Mouse (Mus musculus) kidney, adult 2 months (tissue): ENCODE measurements at regions not wholly inside any gene's neighbourhood (a gene's known extent, or its start where the extent isn't known, plus 50 kb on each side); places are given as distances from the start of the nearest gene placed in this dataset.

Source experiments
- DNase-seq: peaks from one replicate; pipeline ENCODE4 v3.0.0; 2021
- H3K27ac ChIP-seq: fragments of 200-500 bp; 2 replicates; pipeline ENCODE4 v1.5.1; 2012; ENCODE audit warnings: low read depth, low read length, control low read depth, inconsistent platforms; ENCODE audit not compliant: insufficient read depth
- H3K27me3 ChIP-seq: fragments of 200-500 bp; replicated peaks from 2 replicates; pipeline ENCODE4 v1.6.1; 2012; ENCODE audit warnings: mild to moderate bottlenecking, moderate library complexity, low read length, inconsistent platforms; ENCODE audit not compliant: control insufficient read depth, insufficient read depth
- H3K36me3 ChIP-seq: fragments of 200-500 bp; 2 replicates; pipeline ENCODE4 v1.6.1; 2012; ENCODE audit warnings: mild to moderate bottlenecking, moderate library complexity, low read length, inconsistent platforms; ENCODE audit not compliant: control insufficient read depth, insufficient read depth
- H3K4me1 ChIP-seq: fragments of 200-500 bp; 2 replicates; pipeline ENCODE4 v1.6.1; 2011; ENCODE audit warnings: low read length; ENCODE audit not compliant: control insufficient read depth, insufficient read depth
- H3K4me3 ChIP-seq: fragments of 200-500 bp; 2 replicates; pipeline ENCODE4 v1.5.1; 2011; ENCODE audit warnings: mild to moderate bottlenecking, low read depth, low read length, control low read depth; ENCODE audit not compliant: insufficient read depth
- CTCF ChIP-seq: fragments of 200-500 bp; conservative IDR thresholded peaks from 2 replicates; pipeline ENCODE4 v1.5.1; 2011; ENCODE audit warnings: low read depth, mild to moderate bottlenecking, control low read depth, low read length, moderate library complexity, mixed read lengths; ENCODE audit not compliant: insufficient read depth, insufficient read length
- POLR2A ChIP-seq: fragments of 200-500 bp; IDR thresholded peaks from one replicate; pipeline ENCODE4 v1.6.1; 2011; ENCODE audit warnings: low read depth, low read length, control low read depth
- WGBS: fragments of 180-500 bp; shearing (Covaris S2); methylation state at CpG from one replicate; pipeline ENCODE4 v1.1.7; 2018; 5-methylcytosine and 5-hydroxymethylcytosine counted together

DNA sequence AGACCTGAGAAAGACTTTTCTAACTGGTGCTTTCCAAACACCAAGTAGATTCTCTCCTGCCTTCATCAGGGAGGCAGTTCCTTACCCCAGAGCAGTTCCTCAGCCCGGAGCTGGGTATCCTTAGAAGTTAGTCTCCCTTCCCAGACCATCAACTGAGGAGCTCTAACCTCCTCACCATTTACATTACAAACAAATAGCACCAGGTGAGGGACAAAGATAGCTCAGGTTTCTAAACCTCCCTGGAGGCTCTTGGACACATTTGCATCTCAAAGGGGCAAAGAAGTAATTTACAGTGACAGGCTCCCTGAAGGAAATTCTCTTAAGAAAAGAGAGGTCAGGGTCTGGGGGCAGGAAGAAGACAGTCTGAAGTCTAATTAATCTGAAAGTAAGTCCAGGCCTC, 486.5 kb upstream of the Tmem132c start:
- H3K27me3 ChIP-seq = no peaks in the 10 kb centered on the region

DNA sequence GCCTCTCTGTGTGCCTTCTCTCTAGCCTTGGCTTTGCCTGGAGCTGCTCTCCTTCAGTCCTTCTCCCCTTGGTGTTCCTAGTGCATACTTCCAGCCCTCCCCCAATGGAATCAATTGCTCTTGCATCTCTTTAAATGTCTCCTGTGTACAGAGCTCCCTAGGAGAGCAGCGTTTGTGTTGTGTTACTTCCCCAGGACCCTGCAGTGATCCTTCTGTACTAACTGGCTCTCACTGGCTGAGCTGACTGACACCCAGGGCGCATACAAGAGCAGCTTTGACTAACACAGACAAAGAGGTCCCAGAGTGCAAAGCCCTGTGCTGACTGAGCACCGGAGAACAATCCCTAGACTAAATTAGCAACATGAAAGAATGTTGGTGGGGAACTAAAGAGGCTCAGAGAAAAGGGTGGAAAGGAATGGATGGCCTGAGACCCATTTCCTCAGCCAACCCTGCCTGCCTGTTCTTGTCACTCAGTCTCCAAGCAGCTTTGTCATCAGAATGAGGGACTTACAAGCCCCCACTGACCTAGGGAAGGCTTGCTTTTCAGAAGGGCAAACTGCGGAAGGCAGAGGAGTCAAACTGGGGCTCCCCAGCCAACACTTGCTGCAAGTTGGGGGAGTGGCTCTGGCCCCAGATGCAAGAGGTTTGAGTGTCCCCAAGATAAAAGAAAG, 476.4 kb upstream of the Tmem132c start:
- H3K27me3 ChIP-seq = no peaks in the 10 kb centered on the region; the same call in 1 of the 2 replicates
- no peaks in the 10 kb centered on the region for H3K36me3 ChIP-seq
- no peak for DNase-seq
- TF ChIP-seq CTCF (no peak), POLR2A (no peak)
- no peak overlapping the region for H3K27ac ChIP-seq
- no peak overlapping the region for H3K4me3 ChIP-seq
- 28% methylated on average over 4 of the region's 4 CpGs for WGBS
- H3K4me1 ChIP-seq = no peaks in the 10 kb centered on the region

More for the DNA sequence above, 486.5 kb upstream of the Tmem132c start:
- H3K4me3 ChIP-seq = no peak overlapping the region
- no peaks in the 10 kb centered on the region for H3K36me3 ChIP-seq
- TF ChIP-seq CTCF = no peak
- TF ChIP-seq POLR2A = no peak
- 12% methylated on average over 1 of the region's 1 CpGs for WGBS
- no peak overlapping the region for H3K27ac ChIP-seq
- no peaks in the 10 kb centered on the region for H3K4me1 ChIP-seq
- no peak for DNase-seq

DNA sequence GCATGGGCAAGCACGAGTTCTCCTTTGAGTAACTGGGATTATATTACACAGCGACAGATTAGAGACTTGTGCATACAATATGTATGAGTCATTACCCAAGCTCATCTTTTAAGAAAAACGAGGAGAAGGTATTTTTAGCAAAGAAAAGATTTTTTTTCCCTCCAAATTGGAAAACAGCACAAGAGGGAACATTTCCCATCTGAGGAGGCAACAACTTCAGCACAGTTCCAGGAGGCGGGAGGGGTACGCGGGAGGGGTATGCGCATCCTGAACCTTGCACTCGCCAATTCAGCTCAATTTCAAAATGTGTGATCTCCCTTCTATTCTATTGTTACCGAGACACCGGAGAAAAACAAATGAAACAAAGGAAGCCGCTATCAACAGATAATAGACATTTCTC, 472.6 kb upstream of the Tmem132c start:
- TF ChIP-seq POLR2A (no peak), CTCF (no peak)
- Histone ChIP-seq H3K27ac (no peak overlapping the region), H3K4me3 (no peak overlapping the region), H3K36me3 (no peaks in the 10 kb centered on the region), H3K4me1 (no peaks in the 10 kb centered on the region), H3K27me3 (no peaks in the 10 kb centered on the region; the same call in 1 of the 2 replicates)
- 20% methylated on average over 11 of the region's 11 CpGs for WGBS
- no peak for DNase-seq

DNA sequence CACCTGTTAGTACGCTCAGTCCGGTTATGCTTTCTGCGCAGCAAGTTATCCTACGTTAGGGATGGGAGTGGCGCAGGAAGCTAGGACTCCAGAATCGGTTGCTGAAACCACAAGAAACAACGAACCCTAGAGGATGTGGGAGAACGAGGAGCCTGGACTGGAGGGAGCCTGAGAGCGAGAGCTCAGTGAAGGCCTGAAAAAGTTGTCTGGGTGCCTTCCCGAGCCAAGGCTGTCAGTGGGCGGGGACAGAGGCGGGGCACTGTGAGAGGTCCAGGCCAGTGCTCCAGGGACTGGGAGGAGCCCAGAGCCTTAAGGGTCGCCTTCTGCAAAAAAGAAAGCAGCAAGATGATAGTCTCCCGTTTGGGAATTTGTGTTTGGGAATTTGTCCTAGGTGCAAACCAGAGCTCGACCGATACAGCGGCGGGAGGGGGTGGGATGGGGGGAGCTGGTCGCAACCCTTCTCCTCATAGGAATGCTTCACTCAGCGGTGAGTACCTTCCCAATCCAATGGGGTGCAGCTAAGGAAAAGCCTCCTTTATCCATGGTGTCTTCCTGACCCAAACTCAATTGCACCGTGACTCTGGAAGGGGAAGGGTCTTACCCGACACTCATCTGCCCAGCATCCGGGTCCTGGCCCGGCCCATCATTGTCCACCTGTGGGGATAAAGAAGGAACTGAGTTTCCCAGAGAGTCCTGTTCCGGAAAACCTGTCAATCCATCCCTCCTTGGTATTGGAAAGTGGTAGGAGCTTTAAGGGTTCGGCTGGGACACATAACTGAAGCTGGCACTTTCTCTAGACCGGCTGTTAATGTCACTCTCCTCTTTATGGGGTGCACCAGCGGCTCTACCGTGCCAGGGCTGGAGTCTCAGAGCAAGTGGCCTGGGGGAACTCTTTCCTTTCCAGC, 453.6 kb upstream of the Tmem132c start:
- peaks cover 3% of the 10 kb centered on the region; the same call in 1 of the 2 replicates for H3K27me3 ChIP-seq
- no peak for TF ChIP-seq CTCF
- no peak for TF ChIP-seq POLR2A
- H3K4me3 ChIP-seq = no peak overlapping the region
- peak; percentile 59 for DNase-seq
- 4% methylated on average over 29 of the region's 29 CpGs for WGBS
- no peaks in the 10 kb centered on the region for H3K4me1 ChIP-seq
- H3K36me3 ChIP-seq = no peaks in the 10 kb centered on the region
- H3K27ac ChIP-seq = no peak overlapping the region

DNA sequence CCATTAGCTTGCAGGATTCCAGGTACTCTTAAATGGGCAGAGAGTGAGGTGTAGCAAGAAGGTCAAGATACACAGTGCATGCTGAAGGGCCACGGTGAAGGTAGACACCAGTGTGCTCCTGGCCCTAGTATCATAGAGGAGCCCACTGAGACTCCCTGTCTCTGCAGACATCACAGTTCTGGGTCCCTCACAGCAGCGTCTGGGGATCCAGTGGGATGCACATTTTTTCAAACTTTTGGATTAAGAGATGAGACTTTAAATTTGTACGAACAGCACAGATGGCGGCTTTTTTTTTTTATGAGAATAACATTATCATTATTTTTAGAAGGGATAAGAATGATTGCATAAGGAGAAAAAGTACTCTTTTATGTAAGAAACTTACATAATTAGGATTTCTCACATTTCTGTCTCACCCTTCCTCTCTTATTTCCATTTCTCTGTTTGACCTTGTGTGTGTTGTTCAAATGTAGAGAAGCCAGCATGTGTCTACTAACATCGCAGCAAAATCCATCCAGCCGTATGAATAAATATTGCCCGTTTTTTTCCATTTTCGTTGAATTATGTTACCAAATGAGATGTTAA, 441.8 kb upstream of the Tmem132c start:
- no peaks in the 10 kb centered on the region for H3K36me3 ChIP-seq
- WGBS = 90% methylated on average over 8 of the region's 8 CpGs
- DNase-seq = no peak

DNA sequence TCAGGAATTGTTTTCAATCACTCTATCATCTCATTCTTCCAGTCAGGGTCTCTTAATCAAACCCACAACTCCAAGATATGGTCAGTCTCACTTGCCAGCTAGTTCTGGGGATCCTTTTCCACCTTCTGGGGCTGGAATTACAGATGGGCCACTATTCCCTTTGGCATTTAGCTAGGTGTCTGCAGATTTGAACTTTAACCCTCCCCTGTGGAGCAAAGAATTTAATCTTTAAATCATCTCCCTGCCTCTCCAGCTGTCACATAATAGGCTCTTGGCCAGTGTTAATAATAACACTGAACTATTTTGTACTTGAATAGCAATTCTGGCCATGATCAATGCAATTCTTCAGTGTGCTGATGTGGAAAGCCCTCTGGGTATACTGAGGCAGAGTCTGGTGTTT, 435.0 kb upstream of the Tmem132c start:
- H3K27me3 ChIP-seq = no peaks in the 10 kb centered on the region
- TF ChIP-seq CTCF (no peak), POLR2A (no peak)
- no peaks in the 10 kb centered on the region for H3K4me1 ChIP-seq
- H3K36me3 ChIP-seq = no peaks in the 10 kb centered on the region
- no peak overlapping the region for H3K27ac ChIP-seq
- H3K4me3 ChIP-seq = no peak overlapping the region
- DNase-seq = peak; percentile 67

More for the DNA sequence above, 441.8 kb upstream of the Tmem132c start:
- H3K27ac ChIP-seq = no peak overlapping the region
- no peak overlapping the region for H3K4me3 ChIP-seq
- H3K27me3 ChIP-seq = no peaks in the 10 kb centered on the region
- TF ChIP-seq POLR2A = no peak
- no peak for TF ChIP-seq CTCF
- H3K4me1 ChIP-seq = no peaks in the 10 kb centered on the region

DNA sequence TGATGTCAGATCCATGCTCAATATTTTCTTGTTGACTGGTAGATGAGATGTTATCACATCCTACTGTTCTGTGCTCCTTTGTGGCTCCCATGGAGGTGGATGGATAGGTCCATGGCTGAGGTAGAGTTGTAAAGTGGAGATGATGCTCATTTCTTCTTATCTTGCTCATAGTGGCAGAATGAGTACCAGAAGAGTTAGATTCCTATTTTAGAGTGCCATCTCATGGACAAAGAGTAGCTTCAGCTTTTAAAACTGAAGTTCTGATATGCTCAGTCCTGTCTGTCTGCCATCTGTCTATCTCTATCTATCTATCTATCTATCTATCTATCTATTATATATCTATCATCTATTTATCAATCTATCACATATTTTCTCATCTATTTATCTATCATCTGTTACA, 425.5 kb upstream of the Tmem132c start:
- TF ChIP-seq CTCF (no peak), POLR2A (no peak)

More for the DNA sequence above, 425.5 kb upstream of the Tmem132c start:
- Histone ChIP-seq H3K27me3 (no peaks in the 10 kb centered on the region), H3K36me3 (no peaks in the 10 kb centered on the region), H3K4me1 (no peaks in the 10 kb centered on the region), H3K4me3 (no peak overlapping the region), H3K27ac (no peak overlapping the region)
- no peak for DNase-seq
